Mouse (Mus musculus) layer of hippocampus, adult 2 months (tissue): ENCODE measurements at regions not wholly inside any gene's neighbourhood (a gene's known extent, or its start where the extent isn't known, plus 50 kb on each side); places are given as distances from the start of the nearest gene placed in this dataset.

ENCODE experiments used
- DNase-seq, 2 experiments: peaks; one replicate each; pipeline ENCODE4 v3.0.0; 2022; ENCODE audit warnings: low spot score in 2 of 2
- H3K27ac ChIP-seq: fragments of 200-600 bp; 2 replicates; pipeline ENCODE4 v1.8.1; 2022
- H3K4me3 ChIP-seq: fragments of 200-600 bp; 2 replicates; pipeline ENCODE4 v1.8.1; 2022; ENCODE audit warnings: mild to moderate bottlenecking
- CTCF ChIP-seq: fragments of 200-600 bp; conservative IDR thresholded peaks from 2 replicates; pipeline ENCODE4 v1.8.1; 2022; ENCODE audit warnings: antibody characterized with exemption, mild to moderate bottlenecking, moderate library complexity

DNA sequence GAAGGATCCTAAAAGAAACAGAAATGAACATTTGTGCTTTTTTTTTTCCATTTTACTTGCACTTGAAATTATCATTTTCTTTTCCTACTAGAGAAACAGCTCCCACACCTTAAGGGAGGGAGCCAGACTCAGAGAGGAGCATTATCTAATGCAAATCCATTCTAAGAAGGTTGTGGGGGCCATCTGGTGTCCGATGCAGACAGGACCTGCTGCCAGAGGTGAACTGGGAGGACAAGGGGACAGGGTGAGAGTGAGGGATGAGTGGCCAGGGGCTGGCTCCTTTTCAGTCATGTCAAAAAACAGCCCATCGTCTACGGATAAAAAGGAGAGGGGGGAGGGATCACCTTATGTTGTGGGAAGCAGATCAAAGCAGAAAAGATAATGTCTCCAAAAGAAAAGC, 474.6 kb downstream of the Zfp536 start:
- TF ChIP-seq CTCF, result no peak
- Histone ChIP-seq H3K27ac (no peak overlapping the region), H3K4me3 (no peak overlapping the region)
- DNase-seq, result no peak

DNA sequence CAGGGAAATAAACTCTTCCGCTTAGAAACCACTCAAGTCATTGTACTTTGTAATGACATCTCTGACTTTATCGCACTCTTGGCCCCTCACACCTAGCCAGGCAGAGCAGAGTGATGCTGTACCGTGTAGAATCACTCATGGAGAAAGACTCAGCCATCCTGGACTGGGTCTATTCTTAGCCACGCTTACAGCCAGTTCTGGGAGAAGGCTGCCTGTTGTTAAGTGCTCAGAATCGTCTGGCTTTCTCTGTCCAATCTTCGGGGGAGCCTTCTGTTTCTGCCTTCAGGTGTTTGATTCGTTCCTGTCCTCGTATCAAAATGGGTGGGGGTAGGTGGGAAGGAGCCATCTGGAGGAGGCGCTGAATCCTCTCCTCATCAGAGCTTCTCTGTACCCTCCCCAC, 468.0 kb downstream of the Zfp536 start:
- no peak overlapping the region for H3K4me3 ChIP-seq

DNA sequence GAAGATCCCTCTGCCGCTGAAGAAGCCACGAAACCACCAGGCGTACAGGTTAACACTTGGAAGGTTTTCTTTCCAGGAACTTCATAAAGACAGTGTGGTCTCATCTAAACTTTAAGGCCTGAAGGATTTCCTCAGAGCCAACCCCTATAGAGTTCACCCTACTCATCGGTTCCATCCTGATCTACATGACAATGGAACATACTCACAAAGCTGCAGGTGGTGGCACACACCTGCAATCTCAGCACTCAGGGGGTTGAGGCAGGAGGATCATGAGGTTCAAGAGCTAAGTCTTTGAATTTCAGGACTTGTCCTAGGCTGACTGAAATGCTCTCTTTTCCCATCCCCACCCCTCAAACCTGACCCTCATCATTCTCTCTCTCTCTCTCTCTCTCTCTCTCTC, 466.2 kb downstream of the Zfp536 start:
- no peak for TF ChIP-seq CTCF
- Histone ChIP-seq H3K27ac (no peak overlapping the region), H3K4me3 (no peak overlapping the region)
- no peak for DNase-seq

More for the DNA sequence above, 468.0 kb downstream of the Zfp536 start:
- no peak for DNase-seq
- TF ChIP-seq CTCF, result no peak
- H3K27ac ChIP-seq, result no peak overlapping the region

DNA sequence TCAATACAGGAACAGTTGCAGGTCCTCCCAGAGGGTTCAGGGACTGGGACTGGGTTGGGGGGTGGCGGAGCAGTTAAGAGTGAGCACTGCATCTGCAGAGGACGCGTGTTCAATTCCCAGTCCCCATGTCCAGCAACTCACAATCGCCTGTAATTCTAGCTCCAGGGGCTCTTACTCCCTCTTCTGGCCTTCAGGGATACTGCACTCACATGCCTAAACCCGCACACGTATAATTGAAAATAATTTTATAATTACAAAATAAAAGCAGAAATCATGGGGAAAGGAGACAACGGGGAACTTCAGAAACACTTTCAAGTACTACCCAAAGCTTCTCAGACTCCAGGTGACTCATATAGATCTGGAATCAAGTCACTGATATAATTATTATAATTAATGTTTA, 448.8 kb downstream of the Zfp536 start:
- TF ChIP-seq CTCF, result peak; percentile 56
- DNase-seq, result no peak
- H3K27ac ChIP-seq, result no peak overlapping the region
- H3K4me3 ChIP-seq, result no peak overlapping the region

DNA sequence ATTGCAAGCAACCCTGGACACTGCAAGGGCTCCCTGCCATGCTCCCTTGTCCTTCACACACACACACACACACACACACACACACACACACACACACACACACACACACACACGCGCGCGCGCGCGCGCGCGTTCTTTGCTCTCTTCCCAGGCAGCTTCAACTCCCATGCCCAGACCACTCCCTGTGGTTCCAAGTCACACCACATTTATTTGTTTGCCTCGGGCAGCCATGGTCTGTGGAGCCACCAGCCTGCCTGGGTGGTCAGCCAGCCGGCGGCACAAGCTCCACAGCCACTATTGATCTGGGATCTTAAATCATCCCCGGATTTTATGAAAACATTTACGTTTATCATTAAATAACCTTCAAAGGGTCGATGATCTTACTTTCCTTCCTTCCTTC, 440.0 kb downstream of the Zfp536 start:
- H3K27ac ChIP-seq, result no peak overlapping the region
- TF ChIP-seq CTCF, result no peak

DNA sequence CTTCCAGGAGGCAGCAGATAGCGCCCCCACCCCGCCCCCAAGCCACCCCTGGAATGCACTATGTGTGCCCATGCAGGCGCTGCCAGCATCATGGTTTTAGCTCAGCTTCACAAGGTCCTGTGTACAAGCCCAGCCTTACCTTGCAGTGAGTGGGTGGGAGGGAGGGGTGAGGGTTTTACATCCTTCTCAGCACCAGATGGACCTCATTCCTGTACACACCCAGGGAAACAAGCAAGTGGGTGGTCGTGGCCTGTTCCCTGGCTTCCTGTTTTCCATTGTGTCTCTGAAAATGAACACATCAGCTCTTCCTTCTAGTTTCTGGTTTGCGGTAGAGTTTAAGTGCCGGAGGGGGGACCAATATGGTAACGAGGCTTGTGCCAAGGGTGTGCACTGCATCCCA, 438.2 kb downstream of the Zfp536 start:
- H3K27ac ChIP-seq, result peak overlapping the region; percentile 8; the same call in 1 of the 2 replicates
- TF ChIP-seq CTCF, result no peak

More for the DNA sequence above, 440.0 kb downstream of the Zfp536 start:
- H3K4me3 ChIP-seq, result no peak overlapping the region
- no peak for DNase-seq

DNA sequence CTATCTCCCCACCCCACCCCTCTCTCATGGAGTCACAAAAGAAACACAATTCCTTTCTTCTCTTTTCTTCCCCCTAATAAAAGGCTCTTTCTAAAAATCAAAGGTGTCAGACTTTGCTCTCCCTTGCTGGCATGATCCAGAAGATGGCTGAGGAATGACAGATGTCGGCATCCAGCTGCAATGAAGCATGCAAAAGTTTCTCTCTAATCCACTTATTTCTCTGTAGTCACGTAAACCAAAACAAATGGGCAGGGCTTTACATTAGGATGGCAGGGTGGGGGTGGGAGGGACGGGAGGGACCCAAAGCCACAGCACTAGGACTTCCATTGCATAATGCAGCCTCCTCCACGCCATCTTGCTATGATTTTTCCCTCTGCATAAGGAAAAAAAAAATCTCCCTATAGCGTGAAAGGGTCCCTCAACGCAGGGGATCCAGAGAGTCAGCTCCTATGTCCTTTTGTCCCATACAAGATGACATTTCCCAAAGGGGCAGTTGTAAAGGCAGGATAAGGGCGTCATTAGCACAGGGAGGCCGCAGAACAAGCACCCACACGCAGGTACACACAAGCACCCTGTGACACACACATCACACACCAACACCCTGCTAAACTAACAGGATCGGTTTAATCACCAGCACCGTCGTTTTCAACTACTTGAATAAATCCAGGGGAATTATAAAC, 437.1 kb downstream of the Zfp536 start:
- no peak for TF ChIP-seq CTCF
- no peak for DNase-seq
- Histone ChIP-seq H3K4me3 (peak overlapping the region; percentile 47), H3K27ac (peak overlapping the region; percentile 93)

More for the DNA sequence above, 438.2 kb downstream of the Zfp536 start:
- no peak overlapping the region for H3K4me3 ChIP-seq
- no peak for DNase-seq

DNA sequence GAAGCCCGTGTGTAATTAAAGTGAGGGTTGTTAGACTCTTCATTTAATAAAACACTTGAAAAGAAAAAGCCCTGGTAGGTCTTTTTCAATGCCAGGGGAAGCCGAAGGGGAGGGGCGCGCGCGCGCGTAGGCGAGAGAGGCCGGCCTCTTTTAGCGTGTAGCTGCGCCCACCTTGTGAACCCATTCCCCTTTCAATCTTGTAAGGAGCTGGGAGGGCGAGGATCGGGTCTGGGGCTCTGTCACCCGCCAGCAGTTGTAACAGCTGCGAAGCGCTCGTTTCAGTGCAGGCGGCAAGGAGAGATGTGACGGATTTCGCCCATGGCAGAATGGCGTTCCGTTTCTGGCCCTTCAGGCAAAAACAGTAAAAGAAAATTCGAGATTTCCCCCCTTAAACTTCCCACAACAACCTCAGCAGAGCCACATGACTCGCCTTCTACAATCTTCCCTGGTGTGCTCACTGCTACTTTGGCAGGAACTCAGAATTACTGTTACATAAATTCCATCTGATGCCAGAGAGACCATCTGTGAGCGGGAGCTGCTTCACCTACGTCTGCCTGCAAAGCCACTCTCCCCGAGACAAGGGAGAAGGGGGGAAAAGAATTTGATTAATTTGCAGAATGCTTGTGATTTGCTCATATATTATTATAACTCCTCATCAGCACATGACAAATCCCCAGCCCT, 436.4 kb downstream of the Zfp536 start:
- TF ChIP-seq CTCF, result no peak
- peak overlapping the region; percentile 47 for H3K4me3 ChIP-seq
- H3K27ac ChIP-seq, result peak overlapping the region; percentile 93
- peak; percentile 86 to 93 for DNase-seq

DNA sequence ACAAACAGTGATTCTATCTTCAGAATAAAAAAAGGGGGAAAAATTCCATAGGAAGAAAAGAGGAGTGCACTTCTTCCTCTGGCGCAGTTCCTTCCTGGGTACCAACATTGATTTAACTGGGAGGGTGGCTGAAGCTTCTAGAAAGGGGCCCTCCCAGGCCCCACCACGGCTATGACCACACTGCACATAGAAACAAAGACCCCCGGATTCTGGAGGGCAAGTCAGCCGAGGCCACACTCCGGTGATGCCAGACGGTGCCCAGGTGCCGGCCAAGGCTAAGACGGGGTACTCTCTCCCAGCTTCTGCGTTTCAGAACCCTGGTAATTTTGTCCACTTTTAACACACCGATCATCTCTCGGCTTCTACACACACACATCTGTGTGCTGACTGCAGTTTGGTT, 435.8 kb downstream of the Zfp536 start:
- Histone ChIP-seq H3K27ac (peak overlapping the region; percentile 93), H3K4me3 (peak overlapping the region; percentile 47)
- DNase-seq, result no peak
- TF ChIP-seq CTCF, result no peak

DNA sequence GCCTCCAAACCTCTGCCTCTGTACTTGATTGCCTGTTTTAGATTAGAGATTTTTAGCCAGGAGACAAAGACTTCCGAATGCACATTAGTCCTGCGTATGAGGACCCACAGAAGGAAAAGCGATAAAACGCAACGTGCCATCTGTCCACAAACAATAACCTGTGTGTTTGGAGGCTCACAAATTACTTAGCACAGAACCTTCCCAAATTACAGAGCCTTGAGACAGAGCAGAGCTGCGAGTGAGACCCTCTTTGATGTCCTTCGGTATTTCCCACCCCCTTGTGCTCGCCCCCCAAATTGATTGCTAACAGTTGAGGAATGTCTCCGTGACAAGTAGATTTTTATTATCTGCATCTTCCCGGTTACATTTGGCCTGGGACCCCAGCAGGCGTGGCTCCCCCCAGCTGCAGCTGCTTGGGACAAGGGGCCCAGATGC, 435.4 kb downstream of the Zfp536 start:
- DNase-seq, result no peak
- TF ChIP-seq CTCF, result no peak
- Histone ChIP-seq H3K4me3 (peak overlapping the region; percentile 47; the same call in 1 of the 2 replicates), H3K27ac (peak overlapping the region; percentile 93)

DNA sequence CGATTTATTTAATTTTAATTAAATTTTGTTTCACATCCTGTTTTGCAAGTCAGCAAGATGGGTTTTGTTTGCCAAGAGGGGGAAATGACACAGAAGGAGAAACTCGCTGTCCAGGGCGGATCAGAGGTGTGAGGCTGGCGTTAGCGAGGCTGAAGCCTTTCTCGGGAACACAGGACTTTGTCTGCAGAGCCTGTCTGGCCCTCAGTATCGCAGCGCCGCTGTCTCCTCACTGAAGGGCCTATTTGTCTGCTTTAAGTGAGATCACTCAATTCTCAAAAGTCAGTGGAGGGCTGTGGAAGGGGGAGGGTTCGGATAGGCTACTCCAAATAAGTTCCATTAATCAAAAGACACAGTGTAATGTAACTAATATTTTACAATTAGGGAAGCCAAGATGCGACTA, 430.8 kb downstream of the Zfp536 start:
- TF ChIP-seq CTCF, result no peak
- Histone ChIP-seq H3K27ac (peak overlapping the region; percentile 75; the same call in 1 of the 2 replicates), H3K4me3 (peak overlapping the region; percentile 58)
- no peak for DNase-seq

DNA sequence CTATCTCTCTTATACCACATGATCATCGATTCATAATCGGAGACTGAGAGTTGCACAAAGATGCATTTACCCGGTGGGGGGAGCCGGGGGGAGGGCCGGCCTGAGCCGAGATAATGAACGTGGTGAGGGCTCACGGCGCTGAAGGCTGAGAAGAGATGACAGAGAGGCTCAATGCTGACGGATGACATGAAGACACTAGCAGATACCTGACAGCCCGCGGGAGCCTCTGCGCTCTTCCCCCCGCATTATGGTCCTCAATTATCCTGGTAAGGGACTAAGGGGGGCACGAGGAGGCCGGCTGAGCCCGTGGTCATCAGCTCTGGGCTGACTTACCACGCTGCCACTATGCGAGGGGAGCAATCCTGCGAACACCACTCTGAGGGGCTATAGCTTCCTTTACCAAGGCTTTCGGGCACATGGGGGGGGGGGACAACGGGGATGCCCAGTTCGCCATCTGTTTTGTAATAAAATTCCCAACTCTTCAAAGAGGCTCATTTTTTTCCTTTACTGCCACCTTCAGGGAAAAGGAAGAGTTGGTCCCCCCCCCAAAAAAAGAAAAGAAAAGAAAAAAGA, 430.3 kb downstream of the Zfp536 start:
- peak; percentile 55 for TF ChIP-seq CTCF
- peak overlapping the region; percentile 75; the same call in 1 of the 2 replicates for H3K27ac ChIP-seq
- DNase-seq, result no peak
- peak overlapping the region; percentile 58 for H3K4me3 ChIP-seq

DNA sequence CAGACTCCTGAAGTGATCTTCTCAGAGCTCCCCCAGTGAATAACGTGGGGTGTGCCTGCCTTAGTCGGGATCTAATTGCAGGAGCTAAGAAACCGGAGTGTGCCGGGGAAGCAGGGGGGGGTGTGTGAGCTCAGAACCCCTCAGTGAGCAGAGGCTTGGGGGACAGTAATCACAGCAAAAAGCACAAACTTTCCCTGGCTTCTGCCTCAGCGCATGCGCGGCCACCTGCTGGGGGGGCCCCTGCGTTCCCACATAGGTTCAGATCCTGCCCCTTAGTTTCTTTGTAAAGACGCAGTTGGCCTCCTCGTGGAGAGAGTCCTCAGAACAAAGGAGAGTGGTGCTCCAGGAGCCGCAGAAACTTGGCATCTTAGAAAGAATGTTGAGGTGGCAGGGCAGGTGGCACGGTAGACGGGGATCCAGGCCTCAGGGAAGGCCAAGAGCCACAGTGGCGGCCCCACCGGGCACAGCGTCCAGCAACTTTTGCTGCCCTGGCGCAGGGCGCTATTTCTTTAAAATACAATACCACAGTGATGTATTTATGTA, 429.7 kb downstream of the Zfp536 start:
- Histone ChIP-seq H3K4me3 (no peak overlapping the region), H3K27ac (no peak overlapping the region)
- no peak for DNase-seq
- no peak for TF ChIP-seq CTCF
